Mouse (Mus musculus): ENCODE data around the gene Gm13057. TPM values are rescaled to one million over a fixed set of nuclear protein-coding genes. Genes with fewer than 3 reads are reported as not detected.
"Not testable (repeated sequence)": the region's sequence is repeated elsewhere in the genome, so short reads cannot be mapped to it uniquely, and the experiment has no call there.

Gene Gm13057
- polyA plus RNA-seq (2012) = not detected in 2 replicates

GRCm38 (mm10) chr4:143551400-143551799, at the start of gene Gm13057, which contains the start of gene BC080695:
Gene Gm13057 (plus strand): TSS chr4:143551709.
Gene BC080695 (plus strand): TSS chr4:143551700.
- not testable (repeated sequence) for H3K9me3 ChIP-seq (ENCODE audit: control insufficient read depth, low read length); H3K4me1 ChIP-seq (ENCODE audit: control insufficient read depth); H3K27me3 ChIP-seq (ENCODE audit: control insufficient read depth); H3K4me3 ChIP-seq (replicated peaks); H3K36me3 ChIP-seq (ENCODE audit: control insufficient read depth)

GRCm38 (mm10) chr4:143511043-143511442, 40.5 kb upstream of the Gm13057 start, which contains the start of gene Gm13043:
Gene Gm13043 (plus strand): TSS chr4:143511343.
- H3K36me3 ChIP-seq (ENCODE audit: control insufficient read depth) = no peaks in the 10 kb centered on the region
- no peak within 1 kb of the TSS for H3K4me3 ChIP-seq (replicated peaks)
- no peaks in the 10 kb centered on the region for H3K9me3 ChIP-seq (ENCODE audit: control insufficient read depth, low read length)
- no peak for TF ChIP-seq GATA1 (IDR thresholded peaks at IDR 0.05; ENCODE audit: low read length)
- no peak for TF ChIP-seq TAL1 (IDR thresholded peaks at IDR 0.05; ENCODE audit: low read length)
- H3K4me1 ChIP-seq (ENCODE audit: control insufficient read depth) = no peaks in the 10 kb centered on the region
- no peaks in the 10 kb centered on the region for H3K27me3 ChIP-seq (ENCODE audit: control insufficient read depth)

DNA sequence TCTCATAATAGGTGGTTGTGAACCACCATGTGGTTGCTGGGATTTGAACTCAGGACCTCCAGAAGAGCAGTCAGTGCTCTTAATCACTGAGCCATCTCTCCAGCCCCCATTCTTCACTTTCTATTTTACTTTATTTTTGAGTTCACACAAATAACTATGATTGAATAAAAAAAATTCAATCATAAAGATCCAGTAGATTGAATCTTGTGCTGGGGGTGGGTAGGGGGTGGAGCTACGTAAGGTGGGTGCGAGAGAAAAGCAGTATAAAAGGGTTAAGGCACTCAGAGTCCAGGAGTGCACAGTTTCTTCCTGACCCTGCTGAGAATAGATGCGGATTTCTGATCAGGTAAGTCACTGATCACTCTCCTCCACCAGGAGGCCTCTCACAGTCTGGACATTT, 15.9 kb upstream of the Gm13057 start, which contains the start of gene Gm13040:
Gene Gm13040 (plus strand): TSS at position 301 of the 400 bp plus-strand sequence.
- H3K27me3 ChIP-seq (ENCODE audit: control insufficient read depth); H3K4me3 ChIP-seq (replicated peaks); H3K9me3 ChIP-seq (ENCODE audit: control insufficient read depth, low read length); H3K4me1 ChIP-seq (ENCODE audit: control insufficient read depth); H3K36me3 ChIP-seq (ENCODE audit: control insufficient read depth): not testable (repeated sequence)

Other genes with a start within 250 kb of the Gm13057 start
- not detected in 2 replicates for gene Lrrc38, start 202.0 kb upstream of the Gm13057 start, polyA plus RNA-seq (2012)
- not detected in 2 replicates for gene Pramel1, start 157.3 kb upstream of the Gm13057 start, polyA plus RNA-seq (2012)
- gene Pramef8, start 139.3 kb upstream of the Gm13057 start, polyA plus RNA-seq (2012) = 0.02 and 0.08 TPM in 2 replicates
- not detected in 2 replicates for gene Oog4, start 101.4 kb upstream of the Gm13057 start, polyA plus RNA-seq (2012)
- gene Gm13043, start 40.4 kb upstream of the Gm13057 start, polyA plus RNA-seq (2012) = not detected in 2 replicates
- gene Gm13040, start 15.8 kb upstream of the Gm13057 start, polyA plus RNA-seq (2012) = not detected in 2 replicates
- gene BC080695, start within 50 bp of the Gm13057 start, polyA plus RNA-seq (2012) = not detected in 2 replicates
- not detected in 2 replicates for gene Gm13083, start 63.3 kb downstream of the Gm13057 start, polyA plus RNA-seq (2012)
- not detected in 2 replicates for gene Gm13088, start 105.5 kb downstream of the Gm13057 start, polyA plus RNA-seq (2012)
- gene Gm13089, start 151.0 kb downstream of the Gm13057 start, polyA plus RNA-seq (2012) = not detected in 2 replicates
- gene Gm13078, start 167.7 kb downstream of the Gm13057 start, polyA plus RNA-seq (2012) = not detected in 2 replicates
- not detected in 2 replicates for gene Gm13023, start 237.6 kb downstream of the Gm13057 start, polyA plus RNA-seq (2012)

Measured in erythroblast, embryonic 14.5 days (primary cell).